Mouse (Mus musculus): ENCODE data around the gene Cdk2.

Cdk2 gene

DNA sequence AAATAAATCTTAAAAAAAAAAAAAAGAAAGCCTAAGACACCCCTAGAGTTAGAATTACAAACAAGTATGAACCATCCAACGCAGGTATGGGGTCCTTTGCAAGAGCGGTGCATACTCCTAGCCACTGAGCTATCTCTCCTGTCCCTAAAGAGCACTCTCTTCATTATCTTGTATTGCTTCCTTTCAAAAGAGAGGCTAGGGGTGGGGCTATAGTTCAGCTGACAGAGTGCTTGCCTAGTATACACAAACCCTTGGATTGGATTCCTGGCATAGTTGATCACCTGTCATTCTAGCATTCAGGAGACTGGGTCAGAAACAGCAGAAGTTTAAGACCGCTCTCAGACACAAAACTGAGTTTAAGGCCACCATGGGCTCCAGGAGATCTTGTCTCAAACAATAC lies 49.6 kb downstream of the Cdk2 start:
- DNase-seq (ENCODE audit: inconsistent ontology term), result no peak

DNA sequence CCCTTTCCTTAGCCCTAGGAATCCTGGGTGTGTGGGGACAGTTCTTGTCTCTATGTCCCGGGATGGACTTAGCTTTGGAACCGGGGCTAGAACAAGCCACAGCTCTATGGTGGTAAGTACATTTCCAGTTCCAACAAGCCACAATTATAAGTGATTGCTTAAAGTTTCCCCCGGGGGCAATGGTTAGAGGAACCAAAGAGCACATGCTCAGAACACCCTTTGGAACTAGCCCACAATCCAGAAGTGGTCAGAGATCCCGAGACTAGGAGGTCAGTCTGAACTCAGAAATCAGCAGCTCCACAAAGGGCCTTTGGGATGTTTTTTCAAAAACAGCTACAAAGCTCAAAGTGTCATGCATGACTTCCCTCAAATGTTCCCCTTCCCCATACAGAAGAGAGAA lies 51.0 kb downstream of the Cdk2 start:
- DNase-seq (ENCODE audit: inconsistent ontology term), result no peak
